Mouse (Mus musculus) cortical plate, adult 2 months (tissue): Measurements from ENCODE around the gene Hoxa5.

Source experiments
- CTCF ChIP-seq: fragments of 200-500 bp; IDR thresholded peaks from 2 replicates; pipeline ENCODE4 v1.5.1; 2011; ENCODE audit warnings: mild to moderate bottlenecking, control low read depth, low read length; ENCODE audit not compliant: insufficient read depth; ENCODE audit errors: extremely low read depth
- POLR2A ChIP-seq: fragments of 200-500 bp; IDR thresholded peaks from 2 replicates; pipeline ENCODE4 v1.6.1; 2011; ENCODE audit warnings: mild to moderate bottlenecking, low read length, control low read depth; ENCODE audit not compliant: insufficient read depth; ENCODE audit errors: extremely low read depth

GRCm38 (mm10) chr6:52240389-52241000 lies 36.1 kb upstream of the Hoxa5 start, which contains the start of gene Hoxa10:
- TF ChIP-seq POLR2A (no peak), CTCF (peak; percentile 22; the same call in 1 of the 2 replicates)
